Mouse (Mus musculus) left cerebral cortex, postnatal 4 days (tissue): Measurements from ENCODE around the gene Gm21964. TPM values are rescaled to one million over a fixed set of nuclear protein-coding genes. Genes with fewer than 3 reads are reported as not detected.

Experiments used
- DNase-seq: peaks from one replicate; pipeline ENCODE4 v3.0.0-alpha.2; 2022
- intact Hi-C: fragments of 180-260 bp; cut with DNase I; formaldehyde crosslinking; loops from one replicate; pipeline ENCODE4 v1.15.1; 2025
- total RNA-seq, 2 experiments: library from RNA; stranded (reverse); gene quantifications; 2 replicates each; pipeline ENCODE4 v1.2.3; 2021

Gm21964 gene
- not detected for total RNA-seq

DNA sequence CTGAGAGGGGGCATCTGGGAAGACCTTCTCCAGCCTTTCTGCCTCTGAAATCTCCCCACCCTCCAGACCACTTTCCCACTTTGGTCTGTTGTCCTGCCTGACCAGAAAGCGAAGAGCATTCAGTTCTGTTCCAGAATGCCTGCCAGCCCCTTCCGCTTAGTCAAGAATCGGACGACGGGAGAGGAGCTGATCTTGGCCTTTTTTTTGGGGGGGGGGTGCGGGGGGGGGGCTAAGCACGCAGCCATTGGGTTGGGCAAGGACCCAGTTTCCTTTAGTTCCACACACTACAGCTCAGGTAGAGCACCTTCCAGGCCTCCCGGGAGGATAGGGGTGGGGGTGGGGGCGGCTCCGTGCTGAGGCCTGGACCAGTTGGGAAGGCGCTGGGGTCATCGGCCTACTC, at the start of gene Gm21964:
TSS of gene Gm21964 (plus strand) at position 301 of the 400 bp plus-strand sequence.
- DNase-seq: no peak
- intact Hi-C loops: no loop called here

- DNase-seq: no peak
- intact Hi-C loops: no loop called here
Observed at GRCm38 (mm10) chr8:110051208-110051607, 49.8 kb upstream of the Gm21964 start.

- DNase-seq: no peak
- intact Hi-C loops: no loop called here
Observed at GRCm38 (mm10) chr8:110058207-110058606, 42.8 kb upstream of the Gm21964 start.

DNA sequence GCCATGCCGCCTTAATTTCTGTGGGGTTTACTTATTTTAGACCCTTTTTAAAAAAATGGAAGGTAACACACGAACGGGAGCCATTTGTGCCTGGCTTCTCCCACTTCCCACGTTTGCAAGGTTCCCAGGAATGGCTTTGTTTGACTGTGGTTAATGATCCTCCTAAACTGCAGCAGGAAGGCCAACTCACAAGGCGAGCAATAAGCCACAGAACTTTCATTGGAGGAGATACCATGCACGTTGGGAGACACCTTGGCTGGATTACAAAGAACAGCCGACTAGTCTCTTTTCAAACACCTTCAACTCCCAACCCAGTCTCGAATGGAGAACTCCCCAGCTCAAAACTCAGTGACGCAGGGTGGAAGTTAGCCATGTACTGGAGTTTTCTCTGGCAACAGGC, 36.8 kb upstream of the Gm21964 start:
- DNase-seq: no peak
- intact Hi-C loops: no loop called here

DNA sequence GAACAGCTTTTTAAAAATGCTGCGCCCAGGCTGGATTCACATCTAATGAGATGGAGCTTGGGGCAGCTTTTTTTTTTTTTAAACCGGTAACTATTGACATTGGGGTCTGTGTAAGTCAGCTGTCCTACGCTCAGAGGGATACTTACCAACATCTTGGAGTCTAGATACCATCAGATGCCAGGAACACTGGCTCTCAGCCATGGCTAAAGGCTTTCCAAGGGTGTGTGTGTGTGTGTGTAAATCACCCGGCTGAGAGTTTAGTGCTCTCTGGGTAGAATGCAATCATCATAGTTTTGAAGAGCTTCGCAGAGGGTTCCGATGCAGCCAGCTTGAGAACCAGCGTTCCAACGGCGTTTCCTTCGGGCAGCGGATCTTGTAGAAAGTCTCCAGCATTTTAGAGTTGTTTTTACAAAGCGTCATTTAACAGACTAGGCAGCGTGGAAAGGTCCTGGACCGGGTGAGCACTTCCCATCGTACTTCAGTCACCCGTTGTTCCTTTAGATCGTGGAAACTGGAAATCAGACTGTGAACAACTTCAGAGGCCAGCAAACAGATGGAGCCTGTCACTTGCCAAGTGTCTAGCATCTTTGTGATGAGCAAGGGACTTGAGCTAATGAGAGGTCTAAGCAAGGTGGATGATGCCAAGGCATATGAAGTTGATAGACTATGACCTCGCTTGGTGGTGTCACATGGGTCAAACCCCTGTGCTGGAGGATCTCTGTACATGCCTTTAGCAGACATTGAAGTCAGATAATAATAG, 36.2 kb upstream of the Gm21964 start:
- intact Hi-C loops: no loop called here
- DNase-seq: peak; percentile 33

- intact Hi-C loops: no loop called here
- no peak for DNase-seq
Observed at GRCm38 (mm10) chr8:110065676-110066075, 35.3 kb upstream of the Gm21964 start.

DNA sequence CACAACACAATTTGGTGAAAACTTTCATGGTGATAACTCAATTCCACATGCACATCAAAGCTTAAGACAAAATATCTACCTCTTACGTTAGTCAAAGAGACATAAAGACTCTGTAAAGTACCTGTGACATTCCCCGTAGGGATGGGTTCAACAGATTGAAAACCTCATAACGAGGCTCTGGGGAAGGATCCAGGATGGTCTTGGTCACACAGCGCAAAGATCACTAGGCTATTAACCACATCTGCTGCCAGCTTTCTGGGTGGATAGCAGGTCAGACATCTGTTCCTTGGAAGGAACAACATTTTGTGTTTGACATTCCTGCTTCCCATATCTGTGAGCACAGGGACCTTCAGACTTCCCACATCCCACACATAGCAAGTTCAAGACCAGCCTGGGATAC, 31.3 kb upstream of the Gm21964 start:
- intact Hi-C loops: loop anchor here (2.0 kb wide), 1 partner anchor 99 kb away; no protein-coding TSS in a partner anchor
- no peak for DNase-seq

DNA sequence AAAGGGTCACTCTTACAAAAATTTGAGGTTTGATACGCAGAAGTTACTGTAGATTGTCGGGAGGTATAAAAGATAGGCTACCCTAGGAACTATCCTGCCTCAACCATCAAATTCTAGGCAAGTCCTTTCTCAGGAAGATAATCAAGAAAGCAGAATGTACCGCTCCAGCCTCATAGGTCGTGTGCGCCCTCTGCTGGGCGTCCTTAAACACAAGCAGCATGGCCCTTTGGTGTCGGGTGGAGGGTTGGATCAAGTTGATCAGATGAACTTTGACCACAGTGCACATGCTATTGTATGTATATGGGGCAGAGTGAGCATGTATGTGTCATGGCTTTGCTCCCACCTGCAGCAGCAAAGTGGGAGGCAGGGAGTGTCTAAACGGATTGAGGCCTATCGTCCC, 29.4 kb upstream of the Gm21964 start:
- intact Hi-C loops: loop anchor here (2.0 kb wide), 1 partner anchor 101 kb away; no protein-coding TSS in a partner anchor
- peak; percentile 77 for DNase-seq

DNA sequence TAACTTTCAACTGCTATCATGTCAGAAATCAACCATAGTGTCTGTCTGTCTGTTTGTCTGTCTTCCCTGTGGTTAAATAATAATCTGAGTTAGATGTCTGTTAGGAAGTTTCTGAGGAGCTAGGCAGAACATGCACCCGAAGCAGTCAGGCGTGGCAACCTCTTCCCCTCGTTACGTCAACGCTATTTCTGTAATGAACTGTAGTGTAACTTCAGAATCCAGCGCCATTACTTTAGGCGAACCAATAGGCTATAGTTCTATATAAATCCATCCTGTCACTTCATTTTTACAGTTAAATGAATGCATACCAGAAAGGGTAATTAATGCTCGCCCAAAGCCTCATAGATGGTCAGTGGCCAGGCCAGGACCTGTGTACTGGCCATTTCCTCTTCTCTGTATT, 26.5 kb upstream of the Gm21964 start:
- no peak for DNase-seq
- intact Hi-C loops: no loop called here

- intact Hi-C loops: no loop called here
- DNase-seq: peak; percentile 74
Observed at GRCm38 (mm10) chr8:110079282-110080221, 21.5 kb upstream of the Gm21964 start, which contains the start of gene Zfp612. Zfp612 (plus strand) TSS chr8:110079746.

- intact Hi-C loops: no loop called here
- DNase-seq: no peak
Observed at GRCm38 (mm10) chr8:110082416-110083105, 18.4 kb upstream of the Gm21964 start.

- peak; percentile 56 for DNase-seq
- intact Hi-C loops: no loop called here
Observed at GRCm38 (mm10) chr8:110091869-110092268, 9.1 kb upstream of the Gm21964 start.

DNA sequence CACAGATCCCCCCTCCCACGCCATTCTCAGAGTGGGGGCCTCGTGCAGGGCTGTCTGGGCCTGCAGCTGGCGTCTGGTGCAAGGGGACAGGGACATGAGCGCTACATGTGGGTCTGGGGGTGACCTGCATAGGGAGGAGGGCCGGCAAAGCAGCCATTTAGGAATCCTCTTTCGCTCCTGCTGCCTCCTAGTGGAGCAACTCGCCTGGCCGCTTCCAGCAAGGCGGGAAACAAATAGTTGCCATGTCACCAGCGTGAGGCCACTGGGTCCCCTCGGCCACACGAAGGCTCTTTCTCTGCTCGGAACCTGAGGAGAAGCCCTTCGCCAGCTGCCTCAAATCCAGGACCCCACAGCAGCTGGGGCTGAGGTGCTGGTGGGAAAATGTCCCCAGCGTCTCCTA, 669 bp downstream of the Gm21964 start:
- intact Hi-C loops: no loop called here
- no peak for DNase-seq

DNA sequence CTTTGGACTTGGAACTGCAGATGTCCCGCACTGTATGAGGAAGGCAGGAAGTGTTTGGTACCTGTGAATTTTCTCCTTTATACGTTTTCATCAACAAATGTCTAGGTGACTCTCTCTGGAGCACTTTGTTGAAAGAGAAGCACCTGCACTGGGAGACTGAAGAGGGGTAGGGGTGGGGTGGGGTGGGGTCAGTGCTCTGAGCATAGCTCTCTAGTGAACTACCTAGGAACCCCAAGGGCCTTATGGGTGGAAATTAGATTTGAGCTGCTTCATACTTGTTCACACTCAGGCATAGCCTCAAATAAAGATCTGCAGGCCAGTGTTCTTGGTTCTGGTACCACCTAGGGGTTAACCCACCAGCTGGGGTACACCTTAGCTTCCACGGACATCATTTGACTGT, 1.6 kb downstream of the Gm21964 start, which contains the start of gene Gm17720:
TSS of gene Gm17720 (minus strand) at position 101 of the 400 bp plus-strand sequence.
- no peak for DNase-seq
- intact Hi-C loops: no loop called here

GRCm38 (mm10) chr8:110119715-110120114, 18.7 kb downstream of the Gm21964 start:
- intact Hi-C loops: no loop called here

DNA sequence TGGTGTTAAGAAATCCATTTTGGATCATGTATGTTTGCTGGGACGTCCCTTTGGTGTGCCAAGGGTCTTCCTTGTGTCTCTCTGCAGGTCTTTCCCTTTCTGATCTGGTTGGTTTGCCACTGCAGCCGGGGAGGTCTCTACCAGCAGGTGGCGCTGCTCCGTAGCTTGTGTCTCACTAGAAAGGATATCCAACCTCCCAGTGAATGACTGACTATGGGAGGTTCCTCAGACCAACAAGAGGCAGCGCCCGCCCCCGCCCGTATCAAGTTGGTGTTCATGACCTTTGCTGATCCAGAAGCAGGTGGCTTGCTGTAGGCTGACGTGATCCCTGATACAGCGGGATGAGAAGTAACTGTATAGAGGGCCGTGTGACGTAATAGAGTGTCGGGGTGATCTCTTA, 29.5 kb downstream of the Gm21964 start:
- DNase-seq: peak; percentile 86
- intact Hi-C loops: no loop called here

More at GRCm38 (mm10) chr8:110119715-110120114, 18.7 kb downstream of the Gm21964 start:
- peak; percentile 51 for DNase-seq

GRCm38 (mm10) chr8:110134236-110134635, 33.2 kb downstream of the Gm21964 start:
- intact Hi-C loops: no loop called here
- peak; percentile 10 for DNase-seq

- peak; percentile 43 for DNase-seq
- intact Hi-C loops: no loop called here
Observed at GRCm38 (mm10) chr8:110135515-110135914, 34.5 kb downstream of the Gm21964 start.

GRCm38 (mm10) chr8:110140156-110140555, 39.1 kb downstream of the Gm21964 start:
- peak; percentile 29 for DNase-seq
- intact Hi-C loops: no loop called here

DNA sequence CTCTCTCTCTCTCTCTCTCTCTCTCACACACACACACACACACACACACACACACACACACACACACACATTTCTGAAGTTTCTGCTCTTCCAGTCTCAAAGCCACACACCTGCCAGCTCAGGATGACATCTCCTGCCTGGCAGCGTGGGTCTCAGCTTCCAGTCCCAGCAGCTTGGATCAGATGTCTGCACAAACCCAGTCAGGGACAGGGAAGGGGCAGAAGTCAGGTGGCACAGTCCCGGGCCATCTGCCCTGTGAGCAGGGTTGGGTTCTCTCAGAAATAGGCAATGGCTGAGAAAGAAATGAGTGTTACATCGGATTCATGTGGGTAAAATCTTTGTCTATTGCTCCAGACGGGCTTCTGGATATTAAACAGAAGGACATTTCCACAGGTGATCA, 39.8 kb downstream of the Gm21964 start:
- DNase-seq: peak; percentile 29
- intact Hi-C loops: no loop called here

- DNase-seq: peak; percentile 67
- intact Hi-C loops: no loop called here
Observed at GRCm38 (mm10) chr8:110145538-110145937, 44.5 kb downstream of the Gm21964 start.
